Mouse (Mus musculus): ENCODE data around the gene Zfp981. TPM values are rescaled to one million over a fixed set of nuclear protein-coding genes. Genes with fewer than 3 reads are reported as not detected.

Gene Zfp981
- polyA plus RNA-seq (2012; rRNA removed), result 0.05 and 0.14 TPM in 2 replicates

DNA sequence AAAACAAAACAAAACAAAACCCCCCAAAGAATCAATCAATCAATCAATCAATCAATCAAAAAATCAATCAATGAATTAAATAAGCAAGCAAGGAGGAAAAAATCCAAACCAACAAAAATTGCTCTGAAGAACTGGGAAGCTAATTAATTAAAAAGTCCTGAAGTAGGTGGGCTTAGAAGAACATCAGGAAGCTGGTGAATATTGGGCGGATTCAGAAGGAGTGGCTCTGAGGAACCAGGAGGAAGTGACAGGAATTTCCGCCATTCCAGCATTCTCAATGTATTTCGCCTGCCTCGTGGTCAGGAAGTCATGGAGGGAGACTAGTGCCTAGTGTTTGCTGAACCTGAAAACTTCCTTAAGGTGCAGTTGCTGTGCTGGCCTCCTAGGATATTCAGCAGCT, at the start of gene Zfp981:
Zfp981 (plus strand) TSS at position 301 of the 400 bp plus-strand sequence.

Other genes with a start within 250 kb of the Zfp981 start
- gene Zfp992, start 53.0 kb upstream of the Zfp981 start, polyA plus RNA-seq (2012; rRNA removed), result 1.2 and 3.5 TPM in 2 replicates
- gene Zfp993, start 108.9 kb downstream of the Zfp981 start, polyA plus RNA-seq (2012; rRNA removed), result 4.0 and 7.9 TPM in 2 replicates

Data from central nervous system, embryonic 11.5 days (tissue).